Mouse (Mus musculus): ENCODE data around the gene Zfp518a. TPM values are rescaled to one million over a fixed set of nuclear protein-coding genes. Genes with fewer than 3 reads are reported as not detected.

Zfp518a gene
- polyA plus RNA-seq (2014; fragmentation: Nextera tagmentation; extraction: Ambion mirVana) = 8.0 and 12.2 TPM in 2 replicates

DNA sequence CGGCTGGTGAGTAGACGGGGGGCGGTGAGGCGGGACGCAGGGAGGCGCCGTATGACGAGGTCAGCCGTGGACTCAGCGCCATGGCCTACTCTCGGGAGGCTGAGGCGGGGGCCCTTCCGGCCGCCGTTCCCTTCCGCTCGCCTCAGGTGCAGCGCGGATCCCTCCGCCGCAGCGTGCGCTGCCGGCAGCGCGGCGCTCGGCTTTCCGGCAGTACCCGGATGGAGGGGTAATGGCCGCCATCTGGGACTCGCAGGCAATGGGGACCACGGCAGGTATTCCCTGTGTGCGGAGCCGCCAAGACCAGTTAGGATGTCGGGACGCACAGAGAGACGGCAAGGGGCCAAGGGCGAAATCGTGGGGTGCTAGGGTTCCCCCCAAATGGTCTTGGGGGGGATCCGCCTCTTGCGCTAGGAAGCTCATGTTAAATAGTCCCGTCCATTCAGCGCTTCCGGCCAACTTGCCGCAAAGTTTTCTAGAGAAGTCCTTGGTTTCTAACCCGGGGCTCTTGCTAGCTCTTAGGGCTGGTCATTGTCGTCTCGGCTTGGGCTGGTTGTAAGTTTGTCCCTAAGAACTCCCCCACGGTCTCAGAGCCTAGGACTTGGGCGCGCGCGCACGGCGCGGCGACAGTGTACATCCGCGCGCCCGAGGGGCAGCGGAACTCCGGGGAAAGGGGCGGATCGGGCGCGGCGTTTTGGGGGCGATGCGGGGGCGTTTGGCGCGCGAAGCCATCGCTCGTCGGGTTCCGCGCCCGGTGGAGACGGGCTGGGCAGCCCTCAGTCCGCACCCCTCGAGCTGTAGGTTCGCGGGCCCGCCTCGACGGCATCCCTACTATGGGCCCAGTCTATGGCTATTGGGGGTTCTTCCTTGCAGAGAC lies at the start of gene Zfp518a:
TSS of gene Zfp518a (plus strand) at position 187 of the 874 bp plus-strand sequence.
- peak; percentile 98 for DNase-seq
- Histone ChIP-seq H3K4me3 (replicated peaks; ENCODE audit: low read depth, low read length) (peak within 1 kb of the TSS; percentile 61), H3K9ac (replicated peaks; ENCODE audit: low read length) (peak within 1 kb of the TSS; percentile 68), H3K36me3 (ENCODE audit: control insufficient read depth, insufficient read depth, low read length) (0 out of 2 replicates have a peak, but pooled peaks cover 7% of the 10 kb centered on the region), H3K4me1 (ENCODE audit: control insufficient read depth, insufficient read depth, low read length) (peaks cover 11% of the 10 kb centered on the region), H3K27me3 (ENCODE audit: control insufficient read depth, insufficient read depth, low read length) (peaks cover 27% of the 10 kb centered on the region), H3K4me2 (ENCODE audit: low read length) (peak within 1 kb of the TSS; percentile 67), H3K27ac (replicated peaks; ENCODE audit: low read depth, low read length) (peak within 1 kb of the TSS; percentile 95), H3K9me3 (ENCODE audit: control insufficient read depth, low read length) (0 out of 2 replicates have a peak, but pooled peaks cover 4% of the 10 kb centered on the region)
- peak; percentile 93 for ATAC-seq (ENCODE audit: low FRiP score, low TSS enrichment)
- WGBS = under 1% methylated on average over 89 of the region's 89 CpGs

DNA sequence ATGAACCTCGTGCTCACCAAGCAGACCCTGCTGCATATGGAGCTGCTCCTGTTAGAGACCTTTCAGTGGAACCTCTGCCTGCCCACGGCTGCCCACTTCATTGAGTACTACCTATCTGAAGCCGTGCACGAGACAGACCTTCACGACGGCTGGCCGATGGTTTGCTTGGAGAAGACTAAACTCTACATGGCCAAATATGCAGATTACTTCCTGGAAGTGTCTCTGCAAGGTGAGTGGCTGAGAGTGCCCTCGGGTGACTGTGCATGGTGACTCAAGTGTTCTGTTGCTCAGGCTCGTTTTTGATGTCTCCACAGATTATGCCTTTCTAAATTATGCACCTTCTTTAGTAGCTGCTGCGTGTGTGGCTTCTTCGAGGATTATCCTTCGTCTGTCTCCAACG lies 49.8 kb upstream of the Zfp518a start:
- Histone ChIP-seq H3K9ac (replicated peaks; ENCODE audit: low read length) (no peak overlapping the region), H3K27ac (replicated peaks; ENCODE audit: low read depth, low read length) (no peak overlapping the region), H3K27me3 (ENCODE audit: control insufficient read depth, insufficient read depth, low read length) (no peaks in the 10 kb centered on the region), H3K4me1 (ENCODE audit: control insufficient read depth, insufficient read depth, low read length) (no peaks in the 10 kb centered on the region), H3K4me2 (ENCODE audit: low read length) (no peak overlapping the region), H3K36me3 (ENCODE audit: control insufficient read depth, insufficient read depth, low read length) (peaks cover 87% of the 10 kb centered on the region), H3K9me3 (ENCODE audit: control insufficient read depth, low read length) (no peaks in the 10 kb centered on the region), H3K4me3 (replicated peaks; ENCODE audit: low read depth, low read length) (no peak overlapping the region)
- WGBS = 85% methylated on average over 13 of the region's 13 CpGs
- ATAC-seq (ENCODE audit: low FRiP score, low TSS enrichment) = no peak
- no peak for DNase-seq

DNA sequence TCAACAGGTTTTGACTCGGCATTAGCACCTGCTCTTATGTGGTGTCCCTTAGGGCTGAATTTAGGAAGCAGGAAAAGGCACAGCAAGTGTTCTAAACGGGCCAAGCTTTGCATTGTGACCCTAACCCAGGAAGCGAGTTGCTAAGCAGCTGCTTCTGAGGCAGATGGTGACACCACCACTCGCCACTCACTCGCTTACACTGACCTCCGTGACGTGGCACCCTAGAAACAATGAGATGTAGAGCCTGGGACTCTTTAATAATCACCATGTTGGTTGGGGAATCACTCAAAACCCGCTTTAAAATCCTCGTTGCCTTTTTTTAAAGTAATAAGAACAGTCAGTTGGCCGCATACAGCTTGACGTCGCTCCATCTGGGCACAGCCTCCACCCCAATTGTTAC lies 45.1 kb upstream of the Zfp518a start:
- Histone ChIP-seq H3K9ac (replicated peaks; ENCODE audit: low read length) (no peak overlapping the region), H3K27me3 (ENCODE audit: control insufficient read depth, insufficient read depth, low read length) (no peaks in the 10 kb centered on the region), H3K36me3 (ENCODE audit: control insufficient read depth, insufficient read depth, low read length) (peaks cover 60% of the 10 kb centered on the region), H3K4me3 (replicated peaks; ENCODE audit: low read depth, low read length) (no peak overlapping the region), H3K9me3 (ENCODE audit: control insufficient read depth, low read length) (no peaks in the 10 kb centered on the region), H3K4me1 (ENCODE audit: control insufficient read depth, insufficient read depth, low read length) (no peaks in the 10 kb centered on the region), H3K4me2 (ENCODE audit: low read length) (no peak overlapping the region), H3K27ac (replicated peaks; ENCODE audit: low read depth, low read length) (no peak overlapping the region)
- 74% methylated on average over 12 of the region's 12 CpGs for WGBS
- DNase-seq (no peak), ATAC-seq (ENCODE audit: low FRiP score, low TSS enrichment) (no peak)

DNA sequence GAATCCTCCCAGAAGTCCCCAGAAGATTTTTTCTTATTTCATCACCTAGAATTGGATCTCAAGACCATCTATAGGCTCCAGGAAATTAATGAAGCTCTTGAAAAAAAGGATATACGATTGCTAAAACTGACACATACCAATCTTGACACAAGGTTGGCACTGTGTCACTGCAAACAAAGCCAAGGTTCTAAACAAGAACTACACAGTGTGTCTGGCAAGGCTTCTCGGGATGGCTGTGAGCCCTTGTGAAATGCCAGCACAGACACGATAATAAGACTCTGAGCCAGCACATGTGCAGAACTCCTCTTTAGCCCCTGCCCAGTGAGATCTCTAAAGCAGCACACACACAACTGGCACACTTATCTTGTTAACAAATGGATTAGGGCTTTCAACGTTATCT lies 35.0 kb upstream of the Zfp518a start:
- no peak overlapping the region for H3K9ac ChIP-seq (replicated peaks; ENCODE audit: low read length)
- DNase-seq (no peak), ATAC-seq (ENCODE audit: low FRiP score, low TSS enrichment) (no peak)
- H3K4me2 ChIP-seq (ENCODE audit: low read length) = no peak overlapping the region
- H3K27me3 ChIP-seq (ENCODE audit: control insufficient read depth, insufficient read depth, low read length) = no peaks in the 10 kb centered on the region
- H3K4me3 ChIP-seq (replicated peaks; ENCODE audit: low read depth, low read length) = no peak overlapping the region
- H3K4me1 ChIP-seq (ENCODE audit: control insufficient read depth, insufficient read depth, low read length) = no peaks in the 10 kb centered on the region
- no peaks in the 10 kb centered on the region for H3K36me3 ChIP-seq (ENCODE audit: control insufficient read depth, insufficient read depth, low read length)
- no peaks in the 10 kb centered on the region for H3K9me3 ChIP-seq (ENCODE audit: control insufficient read depth, low read length)
- H3K27ac ChIP-seq (replicated peaks; ENCODE audit: low read depth, low read length) = no peak overlapping the region
- WGBS = 65% methylated on average over 4 of the region's 4 CpGs

DNA sequence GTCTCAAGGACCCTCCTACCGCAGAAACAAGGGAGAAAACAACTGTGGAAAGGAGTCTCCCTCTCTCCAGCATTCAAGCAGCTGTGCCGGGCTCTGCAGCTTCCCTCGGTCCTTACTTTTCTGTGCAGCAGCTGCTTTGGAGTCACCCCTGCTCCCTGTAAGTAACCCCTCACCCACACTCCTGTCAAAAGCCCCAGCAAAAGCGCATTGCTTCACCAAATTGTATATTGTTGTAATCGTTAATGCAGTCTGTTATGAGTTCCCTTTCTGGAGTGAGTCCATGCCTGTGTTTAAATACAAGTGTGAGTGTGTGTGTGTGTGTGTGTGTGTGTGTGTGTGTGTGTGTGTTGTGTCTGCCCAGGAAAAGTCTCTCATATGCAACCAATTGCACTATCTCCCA lies 26.2 kb upstream of the Zfp518a start:
- DNase-seq (no peak), ATAC-seq (ENCODE audit: low FRiP score, low TSS enrichment) (no peak)
- H3K27ac ChIP-seq (replicated peaks; ENCODE audit: low read depth, low read length) = no peak overlapping the region
- no peak overlapping the region for H3K9ac ChIP-seq (replicated peaks; ENCODE audit: low read length)
- no peak overlapping the region for H3K4me3 ChIP-seq (replicated peaks; ENCODE audit: low read depth, low read length)
- WGBS = 48% methylated on average over 5 of the region's 5 CpGs
- peaks cover 21% of the 10 kb centered on the region; the same call in 1 of the 2 replicates for H3K27me3 ChIP-seq (ENCODE audit: control insufficient read depth, insufficient read depth, low read length)
- H3K36me3 ChIP-seq (ENCODE audit: control insufficient read depth, insufficient read depth, low read length) = no peaks in the 10 kb centered on the region
- no peaks in the 10 kb centered on the region for H3K4me1 ChIP-seq (ENCODE audit: control insufficient read depth, insufficient read depth, low read length)
- H3K9me3 ChIP-seq (ENCODE audit: control insufficient read depth, low read length) = no peaks in the 10 kb centered on the region
- H3K4me2 ChIP-seq (ENCODE audit: low read length) = no peak overlapping the region

DNA sequence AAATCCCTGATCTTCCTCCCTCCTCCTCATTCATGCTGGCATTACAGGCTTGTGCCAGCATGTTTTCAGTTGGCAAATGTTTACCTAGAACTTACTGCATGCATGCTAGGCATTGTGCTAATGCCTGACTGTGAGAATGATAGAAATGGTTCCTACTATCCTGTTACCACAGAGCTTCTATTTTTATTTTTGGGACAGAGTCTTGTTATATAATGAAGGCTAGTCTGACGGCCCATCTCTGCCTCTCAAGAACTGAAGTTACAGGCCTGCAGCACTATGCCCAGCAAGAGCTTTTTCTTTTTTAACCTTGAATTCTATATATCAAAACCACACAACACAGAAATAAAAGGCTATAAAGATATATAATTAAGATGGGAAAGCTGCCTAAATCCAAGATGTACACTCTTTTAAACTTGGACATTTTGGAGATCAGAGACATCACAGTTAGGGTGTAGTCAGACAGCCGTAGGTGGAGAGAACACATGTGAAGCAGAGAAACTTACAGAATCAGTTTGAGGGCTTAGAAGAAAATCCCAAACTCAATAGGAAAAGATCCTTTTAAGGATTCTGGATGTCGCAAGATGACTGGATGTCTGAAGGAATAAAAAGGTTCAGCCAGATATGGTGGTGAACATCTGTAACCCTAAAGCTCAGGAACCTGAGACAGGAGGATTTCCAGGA lies 24.9 kb upstream of the Zfp518a start:
- no peak overlapping the region for H3K27ac ChIP-seq (replicated peaks; ENCODE audit: low read depth, low read length)
- WGBS = 91% methylated on average over 3 of the region's 3 CpGs
- H3K36me3 ChIP-seq (ENCODE audit: control insufficient read depth, insufficient read depth, low read length) = no peaks in the 10 kb centered on the region
- no peaks in the 10 kb centered on the region for H3K4me1 ChIP-seq (ENCODE audit: control insufficient read depth, insufficient read depth, low read length)
- H3K9me3 ChIP-seq (ENCODE audit: control insufficient read depth, low read length) = no peaks in the 10 kb centered on the region
- no peak for DNase-seq
- no peak overlapping the region for H3K9ac ChIP-seq (replicated peaks; ENCODE audit: low read length)
- H3K4me3 ChIP-seq (replicated peaks; ENCODE audit: low read depth, low read length) = no peak overlapping the region
- peaks cover 25% of the 10 kb centered on the region for H3K27me3 ChIP-seq (ENCODE audit: control insufficient read depth, insufficient read depth, low read length)
- no peak for ATAC-seq (ENCODE audit: low FRiP score, low TSS enrichment)
- no peak overlapping the region for H3K4me2 ChIP-seq (ENCODE audit: low read length)

DNA sequence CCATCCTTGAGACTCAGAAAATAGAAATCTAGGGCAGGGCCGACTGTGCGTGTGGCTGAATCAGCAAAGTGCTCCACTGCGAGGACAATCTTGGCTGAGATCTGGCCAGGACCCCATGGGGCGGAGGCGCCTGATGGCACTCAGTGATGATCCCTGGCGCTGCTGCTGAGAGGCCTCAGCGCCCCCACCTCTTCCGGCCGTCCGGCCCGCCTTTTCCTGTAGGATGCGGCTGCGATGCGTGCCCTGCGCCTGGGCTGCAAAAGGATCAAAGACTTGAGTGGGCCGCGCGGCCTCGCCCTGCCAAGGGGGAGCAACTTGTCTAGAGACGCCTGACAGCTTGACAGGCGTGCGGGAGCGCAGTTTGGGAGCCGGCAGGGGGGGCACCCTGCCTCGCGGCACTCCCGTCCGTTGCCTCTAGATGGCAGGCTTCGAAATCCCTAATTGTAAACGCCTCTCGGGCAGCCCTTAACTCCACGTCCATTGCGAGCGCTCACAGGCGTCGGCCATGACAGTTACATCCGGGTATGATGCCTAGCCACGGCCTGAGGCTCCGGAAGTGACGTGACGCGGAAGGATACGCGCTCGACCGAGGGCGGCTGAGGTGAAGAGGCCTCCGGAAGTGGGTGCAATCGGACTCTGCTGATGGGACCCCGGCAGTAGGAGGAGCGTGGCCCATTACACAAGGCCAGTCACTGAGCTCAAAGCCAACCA lies 21.4 kb upstream of the Zfp518a start:
- whole genome bisulfite sequencing = 1% methylated on average over 51 of the region's 51 CpGs
- H3K27me3 ChIP-seq (ENCODE audit: control insufficient read depth, insufficient read depth, low read length) = peaks cover 51% of the 10 kb centered on the region
- ATAC-seq (ENCODE audit: low FRiP score, low TSS enrichment) (peak; percentile 98), DNase-seq (peak; percentile 99)
- no peaks in the 10 kb centered on the region for H3K36me3 ChIP-seq (ENCODE audit: control insufficient read depth, insufficient read depth, low read length)
- H3K4me1 ChIP-seq (ENCODE audit: control insufficient read depth, insufficient read depth, low read length) = no peaks in the 10 kb centered on the region
- H3K9ac ChIP-seq (replicated peaks; ENCODE audit: low read length) = peak overlapping the region; percentile 45
- peak overlapping the region; percentile 54 for H3K4me3 ChIP-seq (replicated peaks; ENCODE audit: low read depth, low read length)
- H3K27ac ChIP-seq (replicated peaks; ENCODE audit: low read depth, low read length) = peak overlapping the region; percentile 90
- peak overlapping the region; percentile 66 for H3K4me2 ChIP-seq (ENCODE audit: low read length)
- no peaks in the 10 kb centered on the region for H3K9me3 ChIP-seq (ENCODE audit: control insufficient read depth, low read length)

DNA sequence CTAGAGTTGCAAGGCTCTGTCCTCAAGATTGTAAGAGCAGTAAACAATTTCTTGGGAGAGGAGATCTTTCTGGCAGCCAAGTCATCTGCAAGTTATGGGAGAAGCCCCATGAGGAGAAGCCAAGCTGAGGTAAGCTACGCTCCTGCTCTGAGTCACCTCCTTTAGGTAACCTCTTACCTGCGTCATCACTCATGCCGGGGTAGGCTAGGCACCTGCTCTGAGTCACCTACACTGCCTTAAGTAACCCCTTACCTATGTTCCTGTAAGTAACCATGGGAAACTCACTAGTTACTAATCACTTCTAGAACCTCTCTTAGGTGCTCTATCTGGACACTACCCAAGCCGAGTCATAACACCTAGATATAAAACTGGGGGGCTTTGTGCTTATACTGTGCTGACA lies 12.8 kb upstream of the Zfp518a start:
- 91% methylated on average over 4 of the region's 4 CpGs for WGBS
- Histone ChIP-seq H3K27me3 (ENCODE audit: control insufficient read depth, insufficient read depth, low read length) (peaks cover 57% of the 10 kb centered on the region), H3K9ac (replicated peaks; ENCODE audit: low read length) (no peak overlapping the region), H3K9me3 (ENCODE audit: control insufficient read depth, low read length) (no peaks in the 10 kb centered on the region), H3K4me3 (replicated peaks; ENCODE audit: low read depth, low read length) (no peak overlapping the region), H3K4me1 (ENCODE audit: control insufficient read depth, insufficient read depth, low read length) (no peaks in the 10 kb centered on the region), H3K27ac (replicated peaks; ENCODE audit: low read depth, low read length) (no peak overlapping the region), H3K36me3 (ENCODE audit: control insufficient read depth, insufficient read depth, low read length) (no peaks in the 10 kb centered on the region), H3K4me2 (ENCODE audit: low read length) (no peak overlapping the region)
- no peak for ATAC-seq (ENCODE audit: low FRiP score, low TSS enrichment)
- no peak for DNase-seq

Data from midbrain, embryonic 14.5 days (tissue).